ENCODE assay signal across 9 mouse cellular contexts in genomic region chr11:63164756-63165484, GRCm38 (mm10). TPM values are rescaled to one million over a fixed set of nuclear protein-coding genes. Genes with fewer than 3 reads are reported as not detected.
A peak's percentile ranks its signal among the peaks of the same experiment; 100 is the strongest.
DNase-seq lines count a peak whose midpoint lies in the region; ATAC-seq and TF ChIP-seq lines count a peak whose summit lies in the region.
"Had no signal": no experiment of that assay in that cellular context is flagged by ENCODE, and none has a peak within 500 bp of the region (broad histone marks: within the 10 kb centered on the region; RNA-seq: fewer than 3 reads in every experiment).

No protein-coding gene starts in this region.

- H3K4me2 ChIP-seq in kidney, postnatal 0 days (ENCODE audit: low read length), result no peak overlapping the region
- H3K4me2 ChIP-seq in kidney, embryonic 14.5 days (replicated peaks; ENCODE audit: low read depth, low read length), result no peak overlapping the region

- 57% methylated on average over 7 of the region's 7 CpGs for WGBS in kidney, postnatal 0 days
- WGBS in kidney, embryonic 14.5 days, result 60% methylated on average over 7 of the region's 7 CpGs

- H3K36me3 ChIP-seq in kidney, postnatal 0 days (ENCODE audit: insufficient read depth, low read length), result no peaks in the 10 kb centered on the region
- no peaks in the 10 kb centered on the region for H3K36me3 ChIP-seq in kidney, embryonic 14.5 days (ENCODE audit: control insufficient read depth, insufficient read depth, low read length)

- 0 out of 2 replicates have a peak, but pooled peaks cover 4% of the 10 kb centered on the region for H3K4me1 ChIP-seq in kidney, postnatal 0 days (replicated peaks; ENCODE audit: insufficient read depth, low read length)
- peaks cover 8% of the 10 kb centered on the region for H3K4me1 ChIP-seq in kidney, embryonic 14.5 days (ENCODE audit: control insufficient read depth, insufficient read depth, low read length)
- no peaks in the 10 kb centered on the region for H3K4me1 ChIP-seq in cortical plate, adult 2 months (ENCODE audit: control insufficient read depth, insufficient read depth, low read length)

- H3K27ac ChIP-seq in kidney, postnatal 0 days, result no peak overlapping the region
- no peak overlapping the region for H3K27ac ChIP-seq in kidney, embryonic 14.5 days (ENCODE audit: low read depth, low read length)
- H3K27ac ChIP-seq in cortical plate, adult 2 months (ENCODE audit: insufficient read depth, low read length), result no peak overlapping the region
- H3K27ac ChIP-seq: macrophage had no signal

- H3K27me3 ChIP-seq in kidney, postnatal 0 days (ENCODE audit: insufficient read depth, low read length), result no peaks in the 10 kb centered on the region
- H3K27me3 ChIP-seq in kidney, embryonic 14.5 days (ENCODE audit: control insufficient read depth, insufficient read depth, low read length), result no peaks in the 10 kb centered on the region

- ATAC-seq in kidney, postnatal 0 days (replicated peaks; ENCODE audit: low FRiP score, low read depth), result no peak
- ATAC-seq in kidney, embryonic 14.5 days (ENCODE audit: low FRiP score, low TSS enrichment), result no peak
- no peak for ATAC-seq in megakaryocyte, adult 5-6 weeks (ENCODE audit: poor library complexity, severe bottlenecking)

- no peak overlapping the region for H3K4me3 ChIP-seq in kidney, postnatal 0 days (replicated peaks; ENCODE audit: low read depth, low read length)
- no peak overlapping the region for H3K4me3 ChIP-seq in kidney, embryonic 14.5 days (ENCODE audit: low read length)
- no peak overlapping the region for H3K4me3 ChIP-seq in cortical plate, adult 2 months (ENCODE audit: insufficient read depth, low read length)

- TF ChIP-seq POLR2A in cortical plate, adult 2 months (IDR thresholded peaks at IDR 0.05; ENCODE audit: extremely low read depth, insufficient read depth, low read length), result no peak

- peak; percentile 79 for TF ChIP-seq CTCF in kidney, postnatal 0 days (IDR thresholded peaks at IDR 0.05; ENCODE audit: low read depth)
- peak; percentile 47 for TF ChIP-seq CTCF in cortical plate, adult 2 months (IDR thresholded peaks at IDR 0.05; ENCODE audit: extremely low read depth, insufficient read depth, low read length)

- peak; percentile 8 for DNase-seq in cerebellum, adult 9-10 months
- DNase-seq in cerebellum, adult 8-10 months, result no peak
- DNase-seq in kidney, postnatal 0 days (ENCODE audit: low spot score), result peak; percentile 65
- DNase-seq in A20 (ENCODE audit: low read depth, low spot score), result peak; percentile 35
- no peak for DNase-seq in c-Kit-positive CD71-positive TER-119-positive erythroid progenitor cells, embryonic 14.5 days (ENCODE audit: low spot score)

- H3K9me3 ChIP-seq in kidney, postnatal 0 days (replicated peaks; ENCODE audit: low read length), result no peaks in the 10 kb centered on the region
- no peaks in the 10 kb centered on the region for H3K9me3 ChIP-seq in kidney, embryonic 14.5 days (ENCODE audit: control insufficient read depth, low read length)

- H3K9ac ChIP-seq in kidney, postnatal 0 days (ENCODE audit: low read depth, low read length), result no peak overlapping the region
- H3K9ac ChIP-seq in kidney, embryonic 14.5 days (ENCODE audit: low read depth, low read length), result no peak overlapping the region

RNA-seq across cellular contexts. Expression of gene Pmp22, which starts 36.1 kb away (rescaled TPM):
- 85.6 and 91.1 TPM in 2 replicates for polyA plus RNA-seq in kidney, postnatal 0 days (2015; fragmentation: Nextera tagmentation; extraction: Ambion mirVana)
- 59.6 and 68.1 TPM in 2 replicates for polyA plus RNA-seq in kidney, embryonic 14.5 days (2014; fragmentation: Nextera tagmentation; extraction: Ambion mirVana)
- polyA plus RNA-seq in cortical plate, adult 2 months (2012; rRNA removed), result 21.8 and 22.2 TPM in 2 replicates
- 0.45 and 2.0 TPM in 2 replicates for total RNA-seq in megakaryocyte, adult 5-6 weeks (2015)
- total RNA-seq in megakaryocyte, adult 5-6 weeks (2017), result 0.20 TPM in 1 of 2 replicates, not detected in the other

Comparison
In these comparisons a context has a peak if more than half of its experiments do, and no peak if none do; other contexts are left out.
1. DNase-seq: peak in cerebellum, adult 9-10 months (single experiment), kidney, postnatal 0 days (single experiment) and A20 (single experiment); none in cerebellum, adult 8-10 months (single experiment) and c-Kit-positive CD71-positive TER-119-positive erythroid progenitor cells, embryonic 14.5 days (single experiment).